Mouse (Mus musculus): ENCODE data around the gene Chrnd.

GRCm38 (mm10) chr1:87245929-87246815, 55.8 kb downstream of the Chrnd start:
- TF ChIP-seq CTCF (conservative IDR thresholded peaks at IDR 0.05; ENCODE audit: low read length) (peak; percentile 95), NANOG (IDR thresholded peaks at IDR 0.05; ENCODE audit: borderline replicate concordance, low read length) (no peak), POU5F1 (IDR thresholded peaks at IDR 0.05; ENCODE audit: borderline replicate concordance, low read length) (no peak)
